Mouse (Mus musculus): ENCODE results near the gene Vtn. TPM values are rescaled to one million over a fixed set of nuclear protein-coding genes. Genes with fewer than 3 reads are reported as not detected.

Gene Vtn
- polyA plus RNA-seq, 1 experiment from 2014 or later: 0.85 TPM

DNA sequence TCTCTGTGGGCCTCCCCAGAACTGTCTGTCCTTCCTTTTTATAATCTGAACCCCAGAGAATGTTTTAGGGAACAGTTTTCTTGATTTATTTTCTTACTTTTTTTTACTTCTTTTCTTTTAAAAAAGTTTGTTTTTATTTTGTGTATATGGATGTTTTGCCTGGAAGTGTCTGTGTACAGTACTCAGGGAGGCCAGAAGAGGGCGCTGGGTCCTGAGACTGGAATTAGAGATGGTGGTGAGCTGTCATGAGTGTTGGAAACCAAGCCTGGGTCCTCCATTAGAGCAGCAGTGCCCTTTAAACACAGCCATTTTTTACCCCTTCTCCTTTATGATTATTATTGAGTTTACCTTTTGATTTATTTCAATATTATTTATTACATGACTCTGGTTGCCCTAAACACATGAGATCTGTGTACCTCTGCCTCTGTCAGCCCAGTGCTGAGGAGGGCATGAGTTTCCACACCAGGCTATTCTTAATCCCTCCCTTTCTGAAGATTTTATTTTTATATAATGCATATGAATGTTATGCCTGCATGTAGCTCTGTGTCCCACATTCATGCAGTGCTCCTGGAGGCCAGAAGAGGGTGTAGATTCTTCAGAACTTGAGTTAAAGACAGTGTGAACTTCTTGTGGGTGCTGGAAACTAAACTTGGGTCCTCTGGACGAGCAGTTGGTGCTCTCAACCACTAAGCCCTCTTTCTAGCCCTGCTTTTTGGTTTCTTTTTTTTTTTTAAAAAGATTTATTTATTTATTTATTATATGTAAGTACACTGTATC lies 16.8 kb downstream of the Vtn start:
- Histone ChIP-seq H3K36me3 (ENCODE audit: control insufficient read depth, insufficient read depth) (peaks cover 56% of the 10 kb centered on the region), H3K27me3 (replicated peaks; ENCODE audit: control insufficient read depth, insufficient read depth, low read length) (no peaks in the 10 kb centered on the region), H3K4me1 (replicated peaks; ENCODE audit: control insufficient read depth, insufficient read depth, low read length) (peaks cover 6% of the 10 kb centered on the region), H3K4me2 (replicated peaks; ENCODE audit: low read depth) (no peak overlapping the region), H3K27ac (ENCODE audit: low read depth, low read length) (no peak overlapping the region), H3K9ac (ENCODE audit: low read depth, low read length) (no peak overlapping the region), H3K9me3 (ENCODE audit: control insufficient read depth) (no peaks in the 10 kb centered on the region), H3K4me3 (ENCODE audit: low read depth, low read length) (no peak overlapping the region)
- peak; percentile 61 for TF ChIP-seq CTCF (IDR thresholded peaks at IDR 0.05; ENCODE audit: low read depth)
- no peak for ATAC-seq
- 64% methylated on average over 2 of the region's 2 CpGs for WGBS

DNA sequence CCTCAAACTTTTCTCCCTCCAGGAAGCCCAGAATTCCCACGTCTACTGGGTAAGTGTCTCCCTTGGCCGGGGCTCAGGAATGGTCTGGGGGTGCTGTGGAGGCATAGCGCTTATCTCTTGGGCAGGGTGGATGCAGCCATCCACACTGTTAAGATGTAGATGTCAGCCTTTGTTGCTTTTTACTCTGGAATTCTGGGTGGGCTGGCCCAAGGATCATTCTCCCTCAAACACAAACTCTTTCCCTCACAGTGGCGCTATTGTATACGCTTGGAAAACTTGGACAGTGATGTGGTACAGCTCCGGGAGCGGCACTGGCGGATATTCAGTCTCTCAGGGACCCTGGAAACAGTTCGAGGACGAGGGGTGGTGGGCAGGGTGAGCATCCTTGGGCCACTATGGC lies 20.0 kb downstream of the Vtn start:
- no peak for ATAC-seq
- no peak for TF ChIP-seq CTCF (IDR thresholded peaks at IDR 0.05; ENCODE audit: low read depth)
- 86% methylated on average over 10 of the region's 10 CpGs for WGBS
- Histone ChIP-seq H3K9ac (ENCODE audit: low read depth, low read length) (no peak overlapping the region), H3K27me3 (replicated peaks; ENCODE audit: control insufficient read depth, insufficient read depth, low read length) (no peaks in the 10 kb centered on the region), H3K27ac (ENCODE audit: low read depth, low read length) (no peak overlapping the region), H3K4me1 (replicated peaks; ENCODE audit: control insufficient read depth, insufficient read depth, low read length) (no peaks in the 10 kb centered on the region), H3K4me3 (ENCODE audit: low read depth, low read length) (no peak overlapping the region), H3K36me3 (ENCODE audit: control insufficient read depth, insufficient read depth) (peaks cover 82% of the 10 kb centered on the region), H3K9me3 (ENCODE audit: control insufficient read depth) (no peaks in the 10 kb centered on the region), H3K4me2 (replicated peaks; ENCODE audit: low read depth) (no peak overlapping the region)

DNA sequence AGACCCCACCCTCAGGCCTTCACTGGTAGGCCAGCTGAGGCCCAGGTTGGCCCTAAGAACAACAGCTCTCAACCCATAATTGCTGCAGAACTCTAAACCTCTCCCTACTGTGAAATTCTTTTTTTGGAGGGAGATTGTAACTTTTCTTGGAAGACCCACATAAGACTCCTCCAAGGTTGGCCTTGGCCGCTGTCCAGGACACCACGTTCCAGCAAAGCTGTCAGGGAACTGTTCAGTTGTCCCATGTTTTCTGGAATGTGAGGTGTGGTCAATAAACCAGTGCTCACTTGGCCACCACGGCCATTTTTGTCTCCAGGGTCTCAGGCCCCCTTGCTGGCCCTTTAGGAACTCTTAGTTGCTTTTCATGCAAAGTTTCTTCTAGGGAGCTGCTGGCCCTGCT lies 23.0 kb downstream of the Vtn start:
- H3K27ac ChIP-seq (ENCODE audit: low read depth, low read length): no peak overlapping the region
- H3K4me3 ChIP-seq (ENCODE audit: low read depth, low read length): no peak overlapping the region
- ATAC-seq: no peak
- H3K4me2 ChIP-seq (replicated peaks; ENCODE audit: low read depth): no peak overlapping the region
- no peaks in the 10 kb centered on the region for H3K4me1 ChIP-seq (replicated peaks; ENCODE audit: control insufficient read depth, insufficient read depth, low read length)
- no peak for TF ChIP-seq CTCF (IDR thresholded peaks at IDR 0.05; ENCODE audit: low read depth)
- peaks cover 86% of the 10 kb centered on the region for H3K36me3 ChIP-seq (ENCODE audit: control insufficient read depth, insufficient read depth)
- no peaks in the 10 kb centered on the region for H3K9me3 ChIP-seq (ENCODE audit: control insufficient read depth)
- WGBS: 84% methylated on average over 3 of the region's 3 CpGs
- H3K9ac ChIP-seq (ENCODE audit: low read depth, low read length): no peak overlapping the region
- no peaks in the 10 kb centered on the region for H3K27me3 ChIP-seq (replicated peaks; ENCODE audit: control insufficient read depth, insufficient read depth, low read length)

DNA sequence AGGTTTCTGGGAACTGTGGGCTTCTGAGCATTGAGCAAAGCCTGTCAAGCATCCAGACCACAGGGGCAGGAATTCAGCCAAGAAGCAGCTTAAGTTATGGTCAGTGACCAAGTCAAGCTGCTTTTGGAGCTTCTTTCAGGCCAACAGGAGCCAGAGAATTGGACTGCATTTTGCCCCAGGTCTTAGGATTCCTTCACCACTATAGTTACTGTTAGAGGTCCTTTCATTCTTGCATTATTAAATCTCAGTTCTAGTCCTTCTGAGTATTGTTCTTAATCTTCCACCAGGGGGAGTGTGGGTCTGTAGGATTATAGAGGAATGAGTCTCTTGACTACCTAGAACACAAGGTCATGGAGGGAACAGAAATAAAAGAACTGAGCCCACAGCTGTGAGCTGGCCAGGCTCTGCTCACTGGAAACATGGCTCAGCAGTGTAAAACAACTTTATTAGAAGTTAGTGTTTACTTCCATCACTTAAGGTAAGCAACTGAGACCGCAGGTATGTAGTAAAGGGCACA lies 23.6 kb downstream of the Vtn start:
- H3K4me2 ChIP-seq (replicated peaks; ENCODE audit: low read depth): no peak overlapping the region
- no peaks in the 10 kb centered on the region for H3K27me3 ChIP-seq (replicated peaks; ENCODE audit: control insufficient read depth, insufficient read depth, low read length)
- no peak overlapping the region for H3K27ac ChIP-seq (ENCODE audit: low read depth, low read length)
- no peaks in the 10 kb centered on the region for H3K9me3 ChIP-seq (ENCODE audit: control insufficient read depth)
- H3K36me3 ChIP-seq (ENCODE audit: control insufficient read depth, insufficient read depth): peaks cover 90% of the 10 kb centered on the region
- no peak overlapping the region for H3K4me3 ChIP-seq (ENCODE audit: low read depth, low read length)
- no peaks in the 10 kb centered on the region for H3K4me1 ChIP-seq (replicated peaks; ENCODE audit: control insufficient read depth, insufficient read depth, low read length)
- no peak overlapping the region for H3K9ac ChIP-seq (ENCODE audit: low read depth, low read length)
- peak; percentile 70 for TF ChIP-seq CTCF (IDR thresholded peaks at IDR 0.05; ENCODE audit: low read depth)
- 91% methylated on average over 1 of the region's 1 CpGs for WGBS
- no peak for ATAC-seq

DNA sequence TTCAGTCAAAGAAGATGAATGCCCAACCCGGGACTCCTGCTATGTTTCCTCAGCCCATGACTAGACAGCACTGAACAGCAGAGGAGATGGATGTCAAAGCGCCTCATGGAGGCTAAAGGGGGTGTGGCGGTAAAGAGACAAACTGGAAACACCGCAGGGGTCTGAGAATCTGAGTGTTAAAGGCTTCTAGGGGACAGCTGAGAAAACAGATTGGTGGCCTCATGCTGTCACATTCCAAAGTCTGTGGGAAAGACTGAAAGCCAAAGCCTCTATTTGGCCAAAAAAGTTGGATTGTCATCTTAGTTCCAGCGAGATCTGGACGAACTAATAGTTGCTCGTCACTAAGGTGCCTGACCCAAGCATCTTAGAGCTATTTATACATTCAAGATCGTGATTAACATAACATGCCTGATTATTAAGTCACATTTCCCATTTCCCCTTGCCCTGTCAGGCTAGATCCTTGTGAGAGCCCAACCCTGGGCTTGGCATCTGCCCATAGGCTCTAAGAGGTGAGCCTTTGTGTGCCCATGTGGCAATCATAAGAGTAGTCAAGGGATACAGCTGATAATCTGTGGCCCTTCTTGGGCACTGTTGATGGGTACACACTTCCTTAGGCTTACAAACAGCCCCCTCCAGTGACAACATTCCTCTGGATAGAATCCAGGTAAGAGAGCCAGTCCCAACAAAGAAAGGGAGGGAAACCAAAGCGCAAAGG lies 24.5 kb downstream of the Vtn start:
- no peak for ATAC-seq
- WGBS: 85% methylated on average over 9 of the region's 9 CpGs
- peaks cover 90% of the 10 kb centered on the region for H3K36me3 ChIP-seq (ENCODE audit: control insufficient read depth, insufficient read depth)
- no peak overlapping the region for H3K4me2 ChIP-seq (replicated peaks; ENCODE audit: low read depth)
- H3K4me3 ChIP-seq (ENCODE audit: low read depth, low read length): no peak overlapping the region
- H3K9ac ChIP-seq (ENCODE audit: low read depth, low read length): no peak overlapping the region
- no peaks in the 10 kb centered on the region for H3K4me1 ChIP-seq (replicated peaks; ENCODE audit: control insufficient read depth, insufficient read depth, low read length)
- H3K9me3 ChIP-seq (ENCODE audit: control insufficient read depth): no peaks in the 10 kb centered on the region
- no peak for TF ChIP-seq CTCF (IDR thresholded peaks at IDR 0.05; ENCODE audit: low read depth)
- no peaks in the 10 kb centered on the region for H3K27me3 ChIP-seq (replicated peaks; ENCODE audit: control insufficient read depth, insufficient read depth, low read length)
- H3K27ac ChIP-seq (ENCODE audit: low read depth, low read length): no peak overlapping the region

DNA sequence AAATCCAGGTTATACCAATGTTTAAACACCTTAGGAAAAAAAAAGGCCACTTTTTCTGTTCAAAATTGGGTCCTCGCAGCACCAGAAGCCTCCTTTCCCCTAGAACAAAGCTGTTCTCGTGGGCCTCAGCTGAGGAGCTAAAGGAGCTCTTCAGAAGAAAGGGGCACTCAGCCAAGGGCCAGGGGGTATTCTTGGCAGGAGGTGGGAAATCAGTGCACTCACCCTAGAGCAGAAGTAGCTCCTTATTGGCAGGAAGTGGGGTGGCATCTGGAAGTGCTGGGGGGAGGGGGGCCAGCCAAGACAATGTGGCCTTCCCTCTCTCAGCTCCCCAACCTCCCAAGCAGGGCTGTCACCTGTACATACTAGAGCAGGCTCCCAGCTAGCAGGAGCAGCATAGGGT lies 25.9 kb downstream of the Vtn start:
- Histone ChIP-seq H3K4me1 (replicated peaks; ENCODE audit: control insufficient read depth, insufficient read depth, low read length) (no peaks in the 10 kb centered on the region), H3K27me3 (replicated peaks; ENCODE audit: control insufficient read depth, insufficient read depth, low read length) (no peaks in the 10 kb centered on the region), H3K4me2 (replicated peaks; ENCODE audit: low read depth) (no peak overlapping the region), H3K4me3 (ENCODE audit: low read depth, low read length) (no peak overlapping the region), H3K9me3 (ENCODE audit: control insufficient read depth) (no peaks in the 10 kb centered on the region), H3K9ac (ENCODE audit: low read depth, low read length) (no peak overlapping the region), H3K27ac (ENCODE audit: low read depth, low read length) (no peak overlapping the region), H3K36me3 (ENCODE audit: control insufficient read depth, insufficient read depth) (peaks cover 91% of the 10 kb centered on the region)
- TF ChIP-seq CTCF (IDR thresholded peaks at IDR 0.05; ENCODE audit: low read depth): no peak
- WGBS: 76% methylated on average over 2 of the region's 2 CpGs
- ATAC-seq: no peak

All from intestine, postnatal 0 days (tissue).